Comparison of ENCODE assay signal across 20 mouse cellular contexts in the genomic region with DNA sequence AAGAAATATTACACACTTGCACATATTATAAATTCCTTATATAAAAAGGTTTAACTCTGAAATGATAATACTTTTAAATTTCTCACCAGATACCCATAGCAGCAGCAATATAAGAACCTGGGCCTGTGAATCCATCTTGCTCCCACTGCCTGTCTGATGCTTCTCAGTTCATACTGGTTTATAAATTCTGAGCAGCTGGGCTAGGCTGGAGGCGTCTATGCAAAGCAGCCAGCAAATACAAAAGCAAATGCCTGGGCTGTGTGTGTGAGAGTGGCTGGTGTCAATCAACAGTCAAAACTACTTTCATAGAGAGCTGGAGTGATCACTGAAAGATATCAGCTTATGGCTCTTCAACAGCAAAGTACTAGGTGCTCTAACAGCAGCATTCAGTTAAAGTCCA.
"Had no signal": no experiment of that assay in that cellular context is flagged by ENCODE, and none has a peak within 500 bp of the region (broad histone marks: within the 10 kb centered on the region; RNA-seq: fewer than 3 reads in every experiment).

No protein-coding gene starts in this region.

- H3K4me2 ChIP-seq: limb, embryonic 13.5 days; liver, embryonic 12.5 days; liver, embryonic 15.5 days; lung, embryonic 15.5 days; midbrain, embryonic 11.5 days had no signal

- H3K27me3 ChIP-seq: limb, embryonic 13.5 days; liver, embryonic 12.5 days; liver, embryonic 15.5 days; lung, embryonic 15.5 days had no signal

- H3K9me3 ChIP-seq: limb, embryonic 10.5 days; limb, embryonic 13.5 days; liver, embryonic 12.5 days; liver, embryonic 15.5 days; lung, embryonic 15.5 days had no signal

- H3K4me1 ChIP-seq: limb, embryonic 10.5 days; limb, embryonic 13.5 days; liver, embryonic 12.5 days; liver, embryonic 15.5 days; lung, embryonic 15.5 days had no signal

- H3K36me3 ChIP-seq: limb, embryonic 10.5 days; limb, embryonic 13.5 days; liver, embryonic 12.5 days; liver, embryonic 15.5 days; lung, embryonic 15.5 days had no signal

- H3K4me3 ChIP-seq: limb, embryonic 10.5 days; limb, embryonic 13.5 days; liver, embryonic 12.5 days; liver, embryonic 15.5 days; lung, embryonic 15.5 days had no signal

- H3K9ac ChIP-seq: limb, embryonic 13.5 days; liver, embryonic 12.5 days; liver, embryonic 15.5 days; lung, embryonic 15.5 days had no signal

- DNase-seq: kidney, adult 2 months; kidney, postnatal 25 days; liver; lung, adult 18-20 months; lung, postnatal 10 days; lung, postnatal 4 days; midbrain, embryonic 14.5 days; right cerebral cortex, postnatal 14 days; right cerebral cortex, postnatal 4 days; thymus, adult 2 months; thymus, postnatal 25 days had no signal

- ATAC-seq: intestine, postnatal 0 days; liver, embryonic 12.5 days had no signal

- H3K27ac ChIP-seq: kidney, postnatal 0 days; limb, embryonic 10.5 days; limb, embryonic 13.5 days; liver, embryonic 12.5 days; liver, embryonic 15.5 days; lung, embryonic 15.5 days; stomach, postnatal 0 days had no signal
